Mouse (Mus musculus): ENCODE measurements around the gene Nras.
A peak's percentile ranks its signal among the peaks of the same experiment; 100 is the strongest.

The Nras gene

GRCm38 (mm10) chr3:103058207-103059157 is at the start of gene Nras:
Gene Nras (plus strand): TSS chr3:103058285.
- peak; percentile 89 for DNase-seq

DNA sequence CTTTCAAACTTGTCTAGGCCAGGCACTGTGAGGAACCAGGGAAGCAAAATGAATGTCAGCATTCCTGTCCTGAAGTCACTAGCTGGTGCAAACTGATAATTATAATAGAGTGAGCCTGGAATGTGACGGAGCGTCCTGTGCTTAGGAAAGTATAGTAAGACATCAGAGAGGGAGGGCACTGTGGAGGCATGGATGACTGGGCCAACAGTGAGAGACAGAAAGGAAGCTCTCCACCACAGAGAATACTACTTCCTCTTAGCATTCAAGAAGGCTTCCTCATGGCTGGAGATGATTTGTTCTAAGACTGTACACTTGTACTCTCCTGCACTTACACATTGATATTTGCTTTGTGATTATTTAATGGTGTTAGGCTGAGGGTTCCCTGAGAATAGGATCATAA is 40.7 kb upstream of the Nras start:
- no peak for DNase-seq

DNA sequence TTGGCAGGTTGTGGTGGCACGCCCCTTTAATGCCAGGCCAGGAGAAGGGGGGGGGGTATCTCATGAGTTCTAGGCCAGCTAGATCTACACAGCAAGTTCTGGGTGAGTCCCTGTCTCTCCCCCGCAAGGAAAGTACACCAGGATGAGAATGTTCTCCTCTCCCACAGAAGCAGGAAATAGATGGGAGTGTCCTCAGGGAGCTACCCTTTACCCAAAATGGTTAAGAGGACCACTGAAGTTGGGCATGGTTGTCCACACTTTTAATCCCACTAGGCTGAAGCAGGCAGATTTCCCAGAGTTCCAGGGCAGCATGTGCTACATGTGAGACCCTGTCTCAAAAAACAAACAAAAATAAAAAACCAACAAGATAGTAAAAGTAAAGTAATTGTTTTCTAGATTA is 38.6 kb upstream of the Nras start:
- DNase-seq: no peak

DNA sequence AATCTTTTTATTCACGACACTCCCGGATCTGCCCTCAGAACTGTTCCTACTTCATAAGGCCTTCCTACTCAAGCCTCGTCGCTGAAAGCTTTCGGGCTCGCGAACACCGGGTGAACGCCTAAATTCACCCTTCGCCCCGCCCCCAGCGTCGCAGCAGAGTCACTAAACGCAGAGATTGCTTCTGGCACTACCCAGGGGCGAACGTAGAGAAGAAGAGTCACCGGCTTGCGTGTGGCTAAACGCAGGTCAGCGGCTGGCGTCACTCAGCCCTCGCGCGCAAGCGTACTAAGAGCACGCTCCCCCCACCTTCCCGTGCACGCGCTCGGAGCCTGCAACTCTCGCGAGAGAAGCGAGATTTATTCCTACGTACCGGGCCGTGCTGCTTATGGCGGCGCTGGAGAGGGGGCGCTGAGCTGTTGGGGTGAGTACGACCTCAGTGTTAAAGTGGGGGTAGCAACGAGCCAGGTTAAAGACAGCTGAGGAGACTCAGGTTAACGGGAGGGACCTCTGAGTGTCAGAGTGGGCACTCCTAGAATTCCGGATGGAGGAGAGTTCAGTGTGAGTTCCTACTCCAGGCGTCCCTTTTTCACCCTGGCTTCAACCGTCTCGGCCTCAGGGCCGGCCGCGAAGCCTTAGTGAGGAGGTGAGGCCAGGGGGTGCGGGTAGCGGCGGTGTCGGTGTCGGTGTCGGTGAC is 37.7 kb upstream of the Nras start, which contains the start of gene Csde1:
TSS of gene Csde1 (plus strand) at position 178 of the 694 bp plus-strand sequence.
- DNase-seq: peak; percentile 98

DNA sequence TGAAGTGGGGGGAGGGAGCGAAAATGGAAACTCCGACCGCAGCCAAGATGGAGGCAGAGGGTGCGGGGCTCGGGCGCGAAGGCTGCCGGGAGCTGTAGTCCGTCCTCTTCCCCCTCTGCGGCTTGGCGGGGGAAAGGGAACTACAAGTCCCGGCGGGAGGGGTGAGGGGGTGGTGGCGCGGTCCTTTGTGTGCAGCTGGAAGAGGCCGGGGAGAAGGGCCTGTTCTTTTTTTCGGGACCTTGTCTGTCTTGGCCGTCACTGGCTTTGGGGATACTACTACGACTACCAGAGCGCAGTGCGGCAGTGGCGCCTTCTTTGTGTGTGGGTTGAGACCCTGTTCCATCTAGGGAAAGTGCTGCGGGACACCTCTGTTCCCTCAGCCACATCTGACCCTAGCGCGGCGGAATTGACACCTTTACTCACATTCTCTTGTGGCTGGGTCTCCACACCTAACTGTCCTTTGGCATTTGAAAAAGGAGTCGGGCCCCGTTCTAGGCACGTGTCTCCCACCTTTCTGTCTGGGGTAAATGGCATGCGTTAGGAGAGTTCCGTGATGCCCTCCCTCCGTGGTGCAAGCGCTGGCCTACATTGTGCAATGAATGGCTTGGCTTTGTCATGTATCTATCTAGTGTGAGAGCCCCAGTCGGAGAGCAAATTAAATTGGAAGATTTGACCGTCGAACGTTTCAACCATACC is 37.0 kb upstream of the Nras start:
- DNase-seq: peak; percentile 85

DNA sequence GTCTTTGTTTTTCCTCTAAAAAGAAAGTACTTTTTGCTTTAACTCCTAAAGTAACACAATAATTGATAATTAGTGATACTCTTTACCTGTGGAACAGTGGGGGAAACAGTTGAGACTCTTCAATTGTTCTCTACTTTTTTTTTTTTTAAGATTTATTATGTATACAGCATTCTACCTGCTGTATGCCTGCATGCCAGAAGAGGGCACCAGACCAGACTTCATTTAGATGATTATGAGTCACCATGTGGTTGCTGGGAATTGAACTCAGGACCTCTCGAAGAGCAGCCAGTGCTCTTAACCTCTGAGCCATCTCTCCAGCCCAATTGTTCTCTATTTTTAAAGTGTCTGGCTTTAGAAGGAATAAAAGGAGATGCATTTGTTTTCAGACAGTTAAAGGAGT is 31.9 kb upstream of the Nras start:
- no peak for DNase-seq

DNA sequence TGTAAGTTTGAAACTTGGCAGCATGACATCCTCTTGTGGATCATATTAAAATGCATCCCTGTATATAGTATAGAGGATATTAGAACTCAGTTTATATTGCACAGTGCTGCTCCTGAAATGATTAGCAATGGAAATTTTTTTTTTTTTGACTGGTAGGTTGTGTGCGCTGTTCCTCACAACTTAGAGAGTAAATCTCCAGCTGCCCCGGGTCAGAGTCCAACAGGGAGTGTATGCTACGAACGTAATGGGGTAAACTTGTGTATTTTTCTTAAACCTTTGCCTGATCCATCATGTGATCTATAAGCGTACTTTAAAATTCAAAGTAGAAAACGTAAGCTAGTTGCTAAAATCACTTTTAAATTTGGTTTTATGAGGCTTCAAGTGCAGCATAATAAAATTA is 17.8 kb upstream of the Nras start:
- DNase-seq: no peak

DNA sequence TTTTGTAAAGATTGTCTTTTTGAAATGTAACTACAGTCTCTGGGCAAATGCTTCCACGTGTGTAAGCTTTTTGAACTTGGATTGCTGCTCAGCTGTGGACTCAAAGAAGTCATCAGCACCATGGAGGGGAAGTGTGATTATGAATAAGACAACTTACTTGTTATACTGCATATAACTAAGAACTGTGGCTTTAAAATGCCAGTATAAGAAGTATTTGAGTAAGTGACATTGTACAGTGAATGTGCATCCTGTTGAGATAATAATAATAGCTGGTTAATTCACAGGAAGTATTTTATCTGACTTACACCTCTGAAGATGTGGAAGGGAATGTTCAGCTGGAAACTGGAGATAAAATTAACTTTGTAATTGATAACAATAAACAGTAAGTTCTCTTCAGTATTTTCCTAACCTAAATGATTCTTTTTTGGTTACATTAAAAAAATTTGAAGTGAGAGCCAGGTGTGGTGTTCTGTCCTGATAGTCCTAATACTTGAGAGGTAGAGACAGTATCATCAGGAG is 17.2 kb upstream of the Nras start:
- DNase-seq: no peak

DNA sequence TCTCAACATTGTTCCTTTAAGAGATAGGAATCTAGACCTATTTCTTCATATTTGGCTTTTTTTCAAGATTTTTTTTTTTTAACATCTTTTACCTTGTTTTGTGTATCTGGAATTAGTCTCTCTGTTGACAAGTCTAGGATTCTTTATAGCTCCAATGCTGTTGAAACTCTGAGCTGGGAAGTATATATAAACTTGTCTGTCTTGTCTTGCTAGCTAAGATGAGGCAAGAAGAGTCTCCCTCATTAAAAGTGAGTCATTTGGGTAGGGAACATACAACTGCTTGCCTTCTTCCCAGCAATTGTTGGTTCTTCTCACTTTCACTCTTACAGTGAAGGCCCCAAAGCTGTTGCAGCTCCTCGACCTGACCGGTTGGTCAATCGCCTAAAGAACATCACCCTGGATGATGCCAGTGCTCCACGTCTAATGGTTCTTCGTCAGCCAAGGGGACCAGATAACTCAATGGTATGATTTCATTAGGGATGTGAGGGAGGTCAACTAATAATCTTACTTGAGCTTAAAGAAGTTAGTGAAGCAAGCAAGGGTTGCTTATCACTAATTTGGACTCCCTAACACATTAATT is 2.0 kb upstream of the Nras start:
- no peak for DNase-seq

GRCm38 (mm10) chr3:103057752-103058151 is 333 bp upstream of the Nras start:
- no peak for DNase-seq

DNA sequence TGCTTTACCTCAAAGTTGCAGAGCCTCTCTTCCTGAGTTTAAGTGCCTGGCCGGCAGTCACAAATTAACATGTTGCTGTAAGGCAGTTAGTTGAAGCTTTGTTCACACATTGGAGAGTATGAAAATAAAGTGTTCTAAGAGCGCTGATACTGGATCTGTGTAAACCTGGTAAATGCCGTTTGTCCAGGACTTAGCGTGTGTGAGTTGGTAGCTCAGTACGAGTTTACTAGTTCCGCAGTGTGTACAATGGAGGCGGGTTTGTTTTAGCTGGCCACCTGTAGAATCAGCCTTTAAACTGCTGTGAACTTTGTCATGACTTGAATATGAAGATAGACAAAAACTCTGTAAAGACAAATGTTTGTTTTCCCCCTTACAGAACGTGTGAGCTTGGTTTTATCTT is 8.8 kb downstream of the Nras start:
- no peak for DNase-seq

- no peak for DNase-seq
These were observed 10.9 kb downstream of the Nras start for GRCm38 (mm10) chr3:103068971-103069370.

- DNase-seq: no peak
These were observed 15.7 kb downstream of the Nras start, which contains the start of gene Ampd1 for GRCm38 (mm10) chr3:103073771-103074170. Gene Ampd1 (plus strand): TSS chr3:103074014.

- DNase-seq: no peak
These were observed 17.8 kb downstream of the Nras start for GRCm38 (mm10) chr3:103075871-103076270.

- no peak for DNase-seq
These were observed 18.4 kb downstream of the Nras start for GRCm38 (mm10) chr3:103076476-103076875.

DNA sequence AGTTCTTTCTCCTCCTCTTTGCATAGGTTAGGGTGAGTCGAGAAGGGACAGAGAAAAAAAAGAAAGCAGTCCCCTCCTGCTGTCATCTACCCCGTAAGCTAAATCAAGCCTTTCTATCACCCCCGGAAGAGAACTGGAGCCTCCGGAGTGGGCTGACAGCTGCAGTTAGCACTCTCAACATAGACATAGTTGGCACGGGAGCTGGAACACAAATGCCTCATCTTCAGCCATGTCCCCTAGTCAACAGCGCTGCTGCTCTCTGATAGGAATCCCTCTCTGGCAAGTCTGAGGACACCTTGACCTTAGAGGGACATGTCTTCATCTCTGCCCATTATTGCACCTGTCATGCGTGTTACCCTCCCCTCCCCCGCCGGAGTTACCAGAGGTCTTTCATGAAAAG is 21.2 kb downstream of the Nras start:
- no peak for DNase-seq

DNA sequence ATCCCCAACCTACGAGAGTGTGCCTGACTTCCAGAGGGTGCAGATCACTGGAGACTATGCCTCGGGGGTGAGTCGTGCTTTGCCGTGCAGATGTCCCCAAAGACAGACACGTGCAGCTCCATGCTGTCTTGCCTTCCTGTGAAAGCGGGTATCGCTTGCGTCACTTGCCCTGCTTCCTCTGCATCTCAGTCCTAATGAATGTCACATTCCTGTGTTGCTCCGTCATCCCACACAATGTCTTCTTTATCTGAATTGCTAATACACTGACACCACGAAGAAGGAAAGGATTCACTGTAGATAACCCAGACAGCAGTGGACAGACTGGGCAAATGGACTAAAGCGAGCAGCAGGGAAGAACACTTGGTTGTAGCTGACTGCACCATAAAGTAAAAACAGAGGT is 23.0 kb downstream of the Nras start:
- no peak for DNase-seq

- DNase-seq: no peak
These were observed 23.9 kb downstream of the Nras start for GRCm38 (mm10) chr3:103081861-103082453.

GRCm38 (mm10) chr3:103082761-103083160 is 24.7 kb downstream of the Nras start:
- DNase-seq: no peak

GRCm38 (mm10) chr3:103085986-103086385 is 27.9 kb downstream of the Nras start:
- DNase-seq: no peak

DNA sequence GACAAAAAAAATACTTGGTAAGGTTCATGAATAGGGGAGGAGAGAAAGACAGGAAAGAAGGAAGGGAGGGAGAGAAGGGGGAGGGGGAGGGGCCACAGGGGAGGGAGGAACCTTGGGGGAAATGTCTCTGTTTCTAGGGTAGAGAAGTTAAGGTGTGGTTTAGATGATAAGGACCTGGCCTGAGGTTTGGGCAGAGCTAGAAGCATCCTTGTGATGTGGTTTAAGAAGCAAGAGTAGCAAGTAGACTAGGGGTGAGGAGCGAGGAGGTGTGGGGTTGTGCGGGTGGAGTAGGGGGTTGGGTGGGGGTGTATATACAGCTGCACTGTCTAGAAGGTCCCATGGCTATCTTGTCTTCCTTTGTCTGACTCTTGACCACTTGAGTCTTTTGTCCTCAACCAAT is 33.7 kb downstream of the Nras start:
- no peak for DNase-seq

- no peak for DNase-seq
These were observed 40.6 kb downstream of the Nras start for GRCm38 (mm10) chr3:103098662-103099061.
